Mouse (Mus musculus): ENCODE results near the gene Bad.

The Bad gene

DNA sequence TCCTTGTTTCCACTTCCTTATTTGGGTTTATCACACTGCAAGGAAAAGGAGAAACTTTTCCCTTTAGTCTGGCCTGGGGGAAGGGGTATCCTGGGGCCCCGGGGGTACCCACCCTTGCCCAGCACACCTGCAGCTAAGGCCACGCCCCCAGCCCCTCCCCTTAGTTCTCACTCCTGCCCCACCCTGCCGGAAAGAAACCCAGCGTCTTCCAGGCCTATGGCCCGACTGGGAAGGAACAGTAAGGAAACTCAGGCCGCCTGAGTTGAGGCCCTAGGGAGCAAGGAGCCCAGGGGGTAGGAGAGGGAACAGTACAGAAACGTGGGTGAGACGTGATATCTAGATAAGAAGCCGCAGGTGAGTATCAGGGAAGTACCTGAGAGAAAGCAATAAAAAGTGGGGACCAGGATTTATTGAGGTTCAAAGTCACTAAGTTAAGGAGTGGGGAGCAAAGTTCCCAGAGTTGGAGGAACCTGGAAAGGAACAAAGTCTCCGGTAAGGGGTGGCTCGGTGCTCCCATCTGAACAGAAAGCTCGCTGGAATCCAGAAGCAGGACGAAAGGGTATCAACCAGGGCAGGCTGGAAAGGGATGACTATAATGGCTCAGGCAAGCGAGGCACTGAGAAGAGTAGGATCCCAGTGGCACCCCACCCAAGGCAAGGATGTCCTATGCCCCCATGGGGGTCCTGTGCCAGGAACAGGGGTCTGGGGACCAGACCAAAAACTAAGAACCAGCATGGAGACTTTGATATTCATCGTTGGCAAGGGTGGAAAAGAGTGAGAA lies 27.0 kb downstream of the Bad start:
- no peak for DNase-seq (ENCODE audit: low spot score in 2 of 2)

DNA sequence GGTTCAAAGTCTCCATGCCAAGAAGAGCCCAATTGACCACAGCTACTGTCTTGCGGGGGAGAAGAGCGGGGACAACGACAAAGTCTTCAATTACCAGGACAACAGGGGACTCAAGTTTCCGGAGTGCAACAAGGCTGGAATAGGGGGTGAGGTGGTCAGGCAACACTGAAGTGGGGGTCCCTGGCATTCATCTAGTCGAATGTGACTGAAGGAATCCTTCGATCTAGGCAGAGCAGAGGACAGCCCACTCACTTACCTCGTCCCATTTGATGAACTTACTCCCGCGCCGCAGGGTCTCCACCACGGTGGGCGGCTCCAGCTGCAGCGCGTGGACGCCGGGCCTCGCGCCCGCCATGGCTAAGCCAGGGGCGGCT lies 27.6 kb downstream of the Bad start:
- DNase-seq (ENCODE audit: low spot score in 2 of 2) = no peak

DNA sequence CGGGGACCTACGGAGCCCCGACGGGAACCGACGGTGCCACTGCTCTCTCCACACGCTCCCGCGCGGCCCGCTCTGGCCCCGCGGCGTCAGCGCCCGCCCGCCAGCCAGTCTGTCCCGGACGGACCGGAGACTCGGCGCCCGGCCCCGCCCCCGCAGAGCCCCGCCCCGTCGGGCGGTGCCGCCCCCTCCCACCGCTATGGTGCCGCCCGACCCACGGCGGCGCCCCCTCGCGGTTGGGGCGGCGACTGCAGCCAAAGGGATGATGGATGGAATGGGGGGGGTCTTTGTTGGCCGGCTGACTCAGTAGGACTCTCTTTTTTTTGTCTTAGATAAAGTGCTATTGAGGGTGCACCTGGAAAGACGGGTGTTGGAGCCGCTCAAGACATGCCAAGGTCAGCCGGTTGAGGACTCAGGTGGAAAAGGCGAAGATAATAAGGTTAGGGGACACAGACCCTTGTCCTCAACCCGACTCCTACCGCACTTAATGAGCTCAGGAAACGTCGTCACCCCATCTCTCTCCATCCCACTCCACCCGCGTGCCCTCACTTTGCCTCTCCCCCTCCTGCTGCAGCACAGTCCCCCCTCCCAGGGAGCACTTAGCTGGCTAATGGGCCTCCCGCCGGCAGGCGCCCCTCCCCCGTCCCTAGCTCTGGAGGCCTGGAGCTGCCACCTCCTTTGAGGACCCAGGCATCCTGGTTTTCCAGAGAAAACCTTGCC lies 28.2 kb downstream of the Bad start:
- no peak for DNase-seq (ENCODE audit: low spot score in 2 of 2)

DNA sequence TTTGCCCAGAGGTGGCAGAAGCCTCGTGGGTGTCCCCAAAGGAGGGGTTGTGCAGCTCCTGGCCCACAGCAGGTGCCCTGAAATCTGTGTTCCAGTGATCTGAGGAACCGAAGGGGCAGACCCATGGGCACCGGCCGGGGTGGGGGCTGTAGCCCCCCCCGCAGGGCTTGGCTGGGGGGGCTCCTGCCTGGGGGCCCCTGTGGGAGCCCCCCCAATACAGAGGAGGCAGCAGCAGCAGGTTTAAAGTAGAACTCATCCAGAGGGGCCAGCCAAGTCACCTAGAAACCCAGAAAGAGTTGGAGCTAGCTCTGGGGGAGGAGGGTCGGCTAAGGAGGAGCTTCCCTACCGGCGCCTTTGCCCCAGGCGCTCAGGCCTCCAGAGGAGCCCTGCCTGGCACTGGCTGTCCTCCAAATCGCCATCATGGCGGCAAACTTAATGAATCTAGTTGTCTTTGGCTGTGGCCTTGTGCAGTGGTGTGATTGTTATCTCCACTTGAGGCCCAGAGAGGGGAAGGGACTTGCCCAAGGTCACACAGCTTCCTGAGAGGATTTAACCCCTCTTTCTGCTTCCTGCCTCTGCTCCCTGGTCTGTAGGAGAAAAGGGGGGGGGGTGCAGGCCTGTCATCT lies 28.9 kb downstream of the Bad start:
- DNase-seq (ENCODE audit: low spot score in 2 of 2) = no peak

DNA sequence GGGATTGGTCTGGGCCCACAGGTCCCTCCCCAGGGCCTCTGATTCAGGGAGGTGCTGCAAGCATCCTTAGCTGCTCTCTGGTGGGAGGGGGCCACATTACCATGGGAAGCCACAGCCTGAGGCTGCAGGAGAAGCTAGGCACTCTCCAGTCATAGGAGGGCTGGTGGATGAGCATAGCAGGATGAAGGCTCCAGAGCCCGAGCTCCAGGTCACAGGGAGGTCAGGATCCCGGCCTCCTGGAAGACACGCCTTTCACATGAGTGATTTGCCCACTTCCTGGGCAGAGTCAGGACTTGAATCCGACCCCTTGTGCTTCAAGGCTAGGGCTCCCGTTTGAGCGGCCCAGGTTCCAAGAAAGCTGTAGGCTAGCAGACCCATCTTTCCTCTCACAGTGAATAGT lies 30.0 kb downstream of the Bad start:
- no peak for DNase-seq (ENCODE audit: low spot score in 2 of 2)

DNA sequence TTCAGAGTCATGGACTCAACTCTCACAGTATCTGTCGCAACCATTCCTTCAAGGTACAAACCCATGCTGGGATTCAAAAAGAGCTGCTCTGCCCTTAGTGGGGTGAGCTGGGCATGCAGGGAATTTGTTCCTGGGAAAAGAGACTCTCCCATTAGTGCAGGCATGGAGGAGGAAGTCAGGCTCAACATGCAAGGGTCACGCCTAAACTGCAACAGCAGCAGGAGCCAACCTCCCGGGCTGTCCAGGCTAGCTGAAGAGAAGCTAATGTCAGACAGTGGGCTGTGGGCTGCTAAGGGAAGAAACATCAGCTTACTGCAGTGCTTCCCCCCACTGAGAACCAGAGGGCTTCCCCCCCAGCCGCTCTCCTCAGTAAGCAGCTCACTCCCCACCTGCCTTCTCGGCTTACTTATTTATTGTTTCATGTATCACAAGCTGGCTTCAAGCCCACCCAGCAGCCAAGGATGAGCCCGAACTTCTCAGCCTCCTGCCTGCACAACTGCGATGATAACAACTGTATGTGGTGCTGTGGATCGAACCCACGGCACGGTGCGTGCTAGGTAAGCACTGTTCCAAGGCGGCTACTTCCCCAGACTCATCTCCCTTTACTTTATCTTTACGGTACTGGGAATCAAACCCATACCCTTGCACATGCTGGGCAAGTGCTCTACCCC lies 30.7 kb downstream of the Bad start:
- DNase-seq (ENCODE audit: low spot score in 2 of 2) = no peak

DNA sequence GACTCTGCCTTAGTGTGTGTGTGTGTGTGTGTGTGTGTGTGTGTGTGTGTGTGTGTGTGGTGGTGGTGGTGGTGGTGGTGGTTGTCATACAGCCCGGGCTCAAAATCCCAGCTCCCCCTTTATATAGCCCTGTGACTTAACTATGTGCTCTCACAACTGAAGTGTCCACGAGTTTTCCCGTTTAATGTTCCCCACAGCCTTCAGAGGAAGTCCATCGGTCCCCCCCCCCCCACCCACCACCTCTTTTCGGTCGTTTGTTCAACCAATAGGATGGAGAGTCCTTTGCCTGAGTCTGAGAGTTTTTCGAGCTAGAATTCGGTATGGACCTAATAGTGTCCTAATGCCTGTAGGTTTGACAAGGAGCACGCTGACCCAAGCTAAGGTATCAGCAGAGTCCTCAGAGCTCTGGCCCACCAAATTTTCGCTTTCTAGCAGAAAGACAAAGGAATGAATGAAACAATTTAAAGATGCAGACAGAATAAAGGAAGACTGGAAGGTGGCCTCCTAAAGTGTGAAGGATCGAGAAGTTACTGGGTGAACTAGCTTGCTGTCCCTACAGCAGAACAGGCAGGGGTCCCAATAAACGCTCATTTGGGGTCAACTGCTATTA lies 32.0 kb downstream of the Bad start:
- no peak for DNase-seq (ENCODE audit: low spot score in 2 of 2)

DNA sequence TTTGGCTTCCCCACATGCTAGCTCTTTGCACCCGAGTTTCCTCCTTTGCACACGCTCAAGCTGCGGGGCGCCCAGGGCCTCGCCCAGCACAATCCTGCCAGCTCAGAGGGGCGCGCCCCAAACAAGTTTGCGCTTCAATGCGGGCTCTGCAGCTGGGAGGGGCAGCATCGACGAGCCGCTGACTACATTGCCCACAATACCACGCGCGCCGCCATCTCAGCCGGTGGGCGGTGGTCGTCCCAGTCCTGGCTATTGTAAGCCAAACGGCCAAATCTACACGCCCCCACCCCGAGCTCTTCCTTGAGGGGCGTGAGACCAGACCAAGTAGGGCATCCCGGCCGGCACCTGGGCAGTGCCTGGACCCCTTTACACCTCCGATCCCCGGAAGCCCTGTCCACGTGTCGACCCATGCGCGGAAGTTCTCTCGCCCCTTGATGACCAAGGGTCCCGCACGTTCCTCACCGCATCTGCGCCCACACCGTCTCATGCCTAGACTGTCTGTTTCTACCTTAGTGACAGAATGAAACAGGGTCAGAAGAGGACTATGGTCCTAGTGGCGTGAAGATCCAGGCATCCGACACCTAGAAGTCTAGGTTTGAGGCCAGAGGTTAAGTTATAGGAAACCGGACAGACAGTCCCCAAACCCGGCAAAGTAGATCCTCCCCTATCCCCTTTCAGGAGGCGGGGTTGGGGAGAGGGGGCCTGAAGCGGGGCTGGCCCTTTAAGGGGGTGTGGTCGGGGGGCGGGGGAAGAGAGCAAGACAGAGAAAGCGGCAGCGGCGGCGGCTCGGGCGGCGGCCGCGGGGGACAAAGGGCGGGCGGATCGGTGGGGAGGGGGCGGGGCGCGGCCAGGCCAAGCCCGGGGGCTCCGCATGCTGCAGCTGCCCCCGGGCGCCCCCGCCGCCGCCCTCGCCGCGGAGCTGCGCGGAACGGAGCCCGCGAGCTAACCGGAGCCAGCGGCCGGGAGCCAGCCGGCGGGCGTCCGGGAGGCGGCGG lies 32.8 kb downstream of the Bad start, which contains the start of gene Ppp1r14b:
Ppp1r14b (plus strand) TSS at position 758 of the 995 bp plus-strand sequence.
- peak; percentile 58 to 59 for DNase-seq (ENCODE audit: low spot score in 2 of 2)

DNA sequence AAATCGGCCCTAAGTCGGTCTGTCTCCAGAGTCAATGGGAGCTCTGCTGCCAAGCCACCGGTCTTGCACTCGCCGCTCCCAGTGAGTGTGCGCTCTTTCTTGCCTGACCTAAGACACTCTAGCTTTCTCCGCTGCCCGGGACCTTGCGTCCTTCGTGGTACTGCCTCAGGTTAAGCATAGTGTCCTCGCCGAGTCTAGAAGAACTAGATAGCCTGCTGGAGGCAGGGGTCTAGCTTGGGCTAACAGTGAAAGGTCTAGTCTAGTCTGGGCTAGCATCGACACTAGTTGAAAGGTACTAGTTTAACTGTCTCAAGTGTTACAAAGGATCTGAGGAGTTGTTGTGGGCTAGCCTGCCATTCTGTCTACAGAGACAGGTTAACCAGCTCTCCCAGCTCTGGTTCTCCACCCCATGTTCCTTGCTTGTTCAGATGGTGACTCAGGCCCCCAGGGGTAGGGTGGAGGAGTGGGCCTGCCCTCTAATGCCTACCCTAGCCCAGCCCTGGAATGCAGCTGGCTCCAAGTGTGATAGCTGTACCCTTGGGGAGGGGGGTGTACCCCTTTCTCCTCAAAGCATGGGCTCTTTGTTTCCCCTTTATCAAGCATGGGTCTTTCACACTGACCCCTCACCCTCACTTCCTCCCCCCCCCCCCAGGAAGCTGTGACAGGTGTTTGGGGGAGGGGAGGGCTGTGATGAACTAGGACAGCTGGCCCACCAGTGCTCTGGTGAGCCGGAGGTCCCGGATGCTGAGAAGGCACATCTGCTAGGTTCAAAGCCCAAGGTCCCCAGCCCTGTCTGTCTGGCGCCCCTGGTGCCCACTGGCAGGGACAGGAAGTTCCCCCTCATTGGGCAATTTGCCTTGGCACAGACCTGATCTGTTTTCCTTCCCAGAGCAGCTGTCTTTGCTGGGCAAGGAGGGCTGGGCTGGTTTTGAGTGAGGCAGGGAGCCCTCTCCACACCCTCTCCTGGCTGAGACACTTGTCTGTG lies 34.2 kb downstream of the Bad start, which contains the start of gene Plcb3:
Plcb3 (minus strand) TSS at position 934 of the 985 bp plus-strand sequence.
- DNase-seq (ENCODE audit: low spot score in 2 of 2) = no peak

DNA sequence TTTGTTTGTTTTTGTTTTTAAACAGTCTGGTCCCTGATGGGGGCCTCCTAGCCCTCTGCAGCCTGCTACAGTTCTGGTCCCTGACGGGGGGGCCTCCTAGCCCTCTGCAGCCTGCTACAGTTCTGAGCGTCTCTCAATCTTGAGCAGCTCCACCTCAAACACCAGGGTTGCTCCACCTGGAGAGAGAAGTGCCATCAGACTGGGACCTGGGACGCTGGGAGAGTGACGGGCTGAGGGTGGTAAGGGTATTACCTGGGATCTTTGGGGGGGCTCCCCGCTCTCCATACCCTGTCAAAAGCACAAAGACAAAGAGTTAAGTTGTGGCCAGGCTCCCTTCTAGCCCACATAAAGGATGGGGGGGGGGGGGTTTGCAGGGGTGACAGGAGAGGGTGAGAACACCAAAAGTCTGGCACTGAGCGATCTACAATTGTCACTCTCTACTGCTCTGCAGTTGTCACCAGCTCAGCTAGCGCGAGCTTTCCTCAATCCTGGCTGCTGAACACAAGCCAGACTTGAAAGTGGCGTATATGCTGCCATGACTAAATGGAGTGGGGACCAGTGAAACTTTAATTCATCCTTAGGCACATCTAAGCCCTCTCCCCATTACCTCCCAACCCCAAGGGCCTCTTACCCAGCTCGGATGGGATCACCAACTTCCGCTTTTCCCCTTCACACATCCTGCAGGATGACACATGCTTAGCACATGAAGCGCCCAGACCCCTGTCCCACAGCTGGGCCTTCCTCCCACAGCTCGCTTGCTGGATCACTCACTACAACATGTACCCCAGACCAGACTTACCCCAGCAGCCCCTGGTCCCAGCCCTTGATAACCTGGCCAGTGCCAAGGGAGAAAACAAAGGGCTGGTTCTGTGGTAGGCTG lies 36.3 kb downstream of the Bad start:
- no peak for DNase-seq (ENCODE audit: low spot score in 2 of 2)

DNA sequence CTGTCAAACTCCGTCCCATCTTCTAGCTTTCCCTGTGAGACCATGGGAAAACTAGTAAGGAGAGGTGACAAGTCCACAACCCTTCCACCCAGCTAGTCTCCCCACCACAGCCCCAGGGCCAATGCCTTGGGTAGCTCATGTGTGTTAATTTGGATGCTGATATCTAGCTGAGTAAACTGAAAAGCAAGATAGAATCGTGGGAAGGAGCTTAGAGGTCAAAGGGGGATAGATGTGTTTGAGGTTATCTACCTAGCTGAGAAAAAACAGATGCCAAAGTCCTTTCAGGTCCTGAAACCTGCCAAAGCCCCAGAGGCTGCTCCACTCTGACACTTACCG lies 36.9 kb downstream of the Bad start:
- no peak for DNase-seq (ENCODE audit: low spot score in 2 of 2)

DNA sequence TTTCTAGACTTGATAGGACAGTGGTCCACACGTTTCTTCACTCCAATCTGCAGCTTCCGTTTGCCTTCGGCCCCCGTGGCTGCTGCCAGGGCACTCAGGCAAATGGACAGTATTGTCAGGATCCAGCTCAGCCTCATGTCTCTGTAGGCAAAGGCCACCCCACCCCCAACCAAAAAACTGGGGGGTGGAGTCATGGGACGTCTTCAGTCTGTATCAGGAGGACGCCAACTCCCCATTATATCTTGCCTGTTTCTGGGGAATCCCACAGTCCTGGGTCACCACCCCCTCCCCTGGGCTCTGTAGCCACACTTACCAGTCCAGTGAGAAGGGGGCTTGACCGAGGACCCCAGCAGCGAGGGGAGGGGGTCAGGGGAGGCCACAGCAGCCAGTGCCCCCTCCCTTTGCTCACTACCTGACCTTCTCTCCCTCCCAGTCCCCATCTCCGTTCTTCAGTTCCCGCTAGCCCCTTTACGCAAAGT lies 37.4 kb downstream of the Bad start:
- DNase-seq (ENCODE audit: low spot score in 2 of 2) = peak in 1 of 2 experiments; percentile 26

DNA sequence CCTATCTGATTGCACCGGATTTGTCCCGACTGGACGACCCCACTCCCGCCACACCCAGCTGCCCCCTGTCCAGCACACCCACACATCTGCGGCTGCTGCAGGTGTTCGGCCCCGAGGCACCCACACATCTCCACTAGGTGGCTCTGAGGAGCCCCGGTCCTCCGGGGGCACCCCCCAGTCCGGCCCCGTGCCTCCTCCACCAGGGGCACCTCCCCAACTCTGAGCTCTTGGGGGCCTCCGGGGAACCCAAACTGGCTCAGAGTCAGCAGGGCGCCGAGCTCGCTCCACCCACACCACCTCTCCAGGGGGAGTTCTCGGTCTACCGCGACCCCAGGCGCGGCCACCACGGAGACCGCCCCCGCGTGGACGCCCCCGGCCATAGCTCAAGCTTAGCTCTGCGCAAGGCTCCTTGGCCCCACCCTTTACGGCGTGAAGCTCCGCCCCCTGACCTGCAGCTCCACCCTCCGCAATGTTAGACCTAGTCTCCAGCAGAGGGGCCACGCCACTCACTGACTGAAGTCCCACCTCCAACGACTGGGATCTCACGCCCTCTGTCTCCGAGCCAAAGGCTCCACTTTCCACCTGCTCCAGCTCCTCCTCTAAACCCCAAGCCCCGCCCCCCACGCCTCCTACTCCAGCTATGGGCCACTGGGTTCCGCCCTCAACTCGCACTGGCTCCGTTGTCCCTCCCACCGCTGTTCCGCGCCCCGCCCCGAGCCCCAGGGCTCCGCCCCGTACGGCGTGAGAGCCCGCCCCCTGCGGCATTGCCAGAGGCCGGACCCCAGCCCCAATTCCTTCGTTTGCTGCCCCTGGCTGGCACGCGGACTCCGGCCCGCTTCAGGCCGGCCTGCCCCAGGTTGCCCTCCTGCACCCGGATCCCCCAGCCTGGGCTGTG lies 38.1 kb downstream of the Bad start:
- DNase-seq (ENCODE audit: low spot score in 2 of 2) = peak; percentile 98 to 99

DNA sequence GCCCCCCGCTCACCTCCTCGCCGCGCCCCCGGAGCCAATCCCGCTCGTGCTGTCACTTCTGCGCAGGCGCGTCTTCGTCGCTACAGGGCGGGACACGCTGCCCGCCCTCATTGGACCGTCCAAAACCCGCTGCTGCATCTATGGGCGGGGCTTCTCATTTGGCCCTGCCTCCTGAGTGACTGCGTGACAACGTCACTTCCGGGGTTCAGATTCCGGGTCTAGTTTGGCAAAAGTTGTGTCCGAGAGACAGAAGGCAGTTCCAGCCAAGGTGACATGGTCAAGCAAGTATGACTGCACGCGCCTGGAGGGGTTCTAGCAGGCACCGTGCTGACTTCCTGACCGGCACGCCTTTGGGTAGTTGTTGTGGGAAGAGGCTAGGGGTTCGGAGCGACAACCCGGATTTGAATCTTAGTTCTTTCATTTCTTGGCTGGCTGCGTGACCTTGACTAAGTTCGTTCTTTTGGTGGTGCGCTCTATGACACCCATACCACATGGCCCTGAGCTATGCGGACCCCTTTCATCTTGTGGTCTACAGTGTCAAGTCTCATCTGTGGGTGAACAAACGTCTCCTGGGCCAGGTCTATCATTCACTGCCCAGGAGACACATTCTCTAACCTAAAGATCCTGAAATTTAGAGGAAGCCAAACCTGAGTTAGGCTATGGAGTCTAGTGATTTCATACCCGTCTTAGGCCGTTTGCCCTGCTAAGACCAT lies 38.9 kb downstream of the Bad start, which contains the start of gene Fkbp2:
Fkbp2 (minus strand) TSS at position 121 of the 713 bp plus-strand sequence.
- DNase-seq (ENCODE audit: low spot score in 2 of 2) = peak; percentile 96

DNA sequence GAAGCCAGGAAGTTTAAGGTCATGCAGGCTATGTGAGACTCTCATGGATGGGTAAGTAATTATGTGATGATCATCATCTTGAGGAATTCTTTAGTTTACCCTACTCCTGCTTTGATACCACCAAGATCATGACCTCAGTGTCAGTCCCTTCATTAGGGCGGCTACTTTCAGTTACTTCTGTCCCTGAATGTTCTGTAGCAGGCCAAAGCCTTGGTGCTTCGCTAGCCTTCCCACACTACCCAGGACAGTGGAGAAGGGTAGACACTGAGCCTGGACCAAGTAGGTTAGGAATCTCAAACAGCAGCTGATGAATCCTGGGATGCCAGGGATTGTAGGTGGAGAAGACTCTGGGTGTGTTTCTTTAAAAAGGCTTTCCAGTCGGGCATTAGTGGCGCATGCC lies 39.8 kb downstream of the Bad start:
- no peak for DNase-seq (ENCODE audit: low spot score in 2 of 2)

DNA sequence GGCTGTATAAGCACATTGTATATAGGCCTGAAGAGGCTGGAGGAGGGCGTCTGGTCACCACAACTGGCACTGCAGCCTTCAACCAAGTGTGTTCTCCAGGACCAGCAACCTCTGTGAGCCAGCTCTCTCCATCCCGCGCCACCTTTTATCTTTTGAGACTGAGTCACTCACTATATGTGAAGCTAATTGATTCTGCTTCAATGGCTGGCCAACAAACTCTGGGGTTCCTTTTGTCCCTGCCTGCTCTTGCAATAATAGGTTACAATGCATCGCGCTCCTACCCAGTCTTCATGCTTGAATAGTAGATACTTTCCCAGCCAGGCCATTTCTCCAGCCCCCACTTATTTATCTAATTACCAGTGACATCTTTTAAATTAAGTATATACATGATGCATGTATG lies 42.0 kb downstream of the Bad start:
- no peak for DNase-seq (ENCODE audit: low spot score in 2 of 2)

All from frontal cortex, postnatal 25 days (tissue).